8 mouse cellular contexts compared by ENCODE assay signal in genomic region chr5:150049946-150050345, GRCm38 (mm10). TPM values are rescaled to one million over a fixed set of nuclear protein-coding genes. Genes with fewer than 3 reads are reported as not detected.
DNase-seq lines count a peak whose midpoint lies in the region; ATAC-seq and TF ChIP-seq lines count a peak whose summit lies in the region.

No protein-coding gene starts in this region.

- H3K27ac ChIP-seq in kidney, embryonic 16.5 days (ENCODE audit: low read length) = no peak overlapping the region
- no peak overlapping the region for H3K27ac ChIP-seq in ES-E14 (ENCODE audit: insufficient read depth, low read depth, low read length, poor library complexity, severe bottlenecking)

- no peak overlapping the region for H3K4me2 ChIP-seq in kidney, embryonic 16.5 days (replicated peaks; ENCODE audit: low read depth, low read length)

- in situ Hi-C loops in ES-E14 (cut with MboI; ENCODE audit: low sequenced_read_pairs in 2 of 2, unreplicated experiment in 2 of 2) = no loop called here

- peak; percentile 11 to 51 for DNase-seq in adrenal gland, adult (ENCODE audit: inconsistent age in 2 of 2, low spot score in 1 of 2)
- no peak for DNase-seq in adrenal gland, postnatal 4 days (ENCODE audit: low spot score in 2 of 2)
- DNase-seq in kidney, adult 11 months = no peak
- DNase-seq in ES-E14 (ENCODE audit: low read depth, low spot score) = peak; percentile 55
- peak; percentile 38 for DNase-seq in embryo, embryonic 9.5 days (ENCODE audit: extremely low spot score)
- peak; percentile 6 for DNase-seq in naive thymus-derived CD4-positive, alpha-beta T cell, adult 2 months (ENCODE audit: low read depth)
- no peak for DNase-seq in urinary bladder, postnatal 14 days (ENCODE audit: low spot score)

- H3K27me3 ChIP-seq in kidney, embryonic 16.5 days (ENCODE audit: insufficient read depth, low read length) = no peaks in the 10 kb centered on the region

- no peak overlapping the region for H3K4me3 ChIP-seq in kidney, embryonic 16.5 days (ENCODE audit: low read length)
- H3K4me3 ChIP-seq in ES-E14 (ENCODE audit: insufficient read depth in 1 of 2, low read depth in 1 of 2, low read length in 2 of 2, poor library complexity in 1 of 2, severe bottlenecking in 1 of 2) = no peak overlapping the region

- H3K4me1 ChIP-seq in kidney, embryonic 16.5 days (ENCODE audit: insufficient read depth, low read length) = peaks cover 17% of the 10 kb centered on the region
- no peaks in the 10 kb centered on the region for H3K4me1 ChIP-seq in ES-E14 (ENCODE audit: control insufficient read depth in 2 of 2, insufficient read depth in 2 of 2, low read length in 2 of 2, poor library complexity in 1 of 2)

- no peaks in the 10 kb centered on the region for H3K9me3 ChIP-seq in kidney, embryonic 16.5 days (ENCODE audit: low read length)
- H3K9me3 ChIP-seq in ES-E14 (ENCODE audit: control insufficient read depth, insufficient read depth, low read depth, low read length) = no peaks in the 10 kb centered on the region

- H3K36me3 ChIP-seq in kidney, embryonic 16.5 days (ENCODE audit: insufficient read depth, low read length) = no peaks in the 10 kb centered on the region
- no peaks in the 10 kb centered on the region for H3K36me3 ChIP-seq in ES-E14 (ENCODE audit: control insufficient read depth, insufficient read depth, low read length, poor library complexity, severe bottlenecking)

- H3K9ac ChIP-seq in kidney, embryonic 16.5 days (replicated peaks; ENCODE audit: low read length) = no peak overlapping the region
- H3K9ac ChIP-seq in ES-E14 (ENCODE audit: insufficient read depth, low read depth, low read length, poor library complexity, severe bottlenecking) = no peak overlapping the region

- WGBS in kidney, embryonic 16.5 days = 47% methylated on average over 7 of the region's 7 CpGs

- ATAC-seq in kidney, embryonic 16.5 days (ENCODE audit: low FRiP score, low TSS enrichment) = 0 out of 2 replicates have a peak, but pooled peaks have one; percentile 28

TF ChIP-seq in ES-E14, 5 proteins besides CTCF, POLR2A, EP300 and RAD21:
- no peak for TF ChIP-seq ZNF384 (IDR thresholded peaks at IDR 0.05; ENCODE audit: low read depth, low read length)
- no peak for TF ChIP-seq CHD2 (IDR thresholded peaks at IDR 0.05; ENCODE audit: low read depth, low read length)
- TF ChIP-seq MAFK (IDR thresholded peaks at IDR 0.05; ENCODE audit: insufficient read depth, low read depth, low read length) = no peak
- TF ChIP-seq ZC3H11A (IDR thresholded peaks at IDR 0.05; ENCODE audit: borderline replicate concordance, low read depth, low read length) = no peak
- no peak for TF ChIP-seq HCFC1 (IDR thresholded peaks at IDR 0.05; ENCODE audit: borderline replicate concordance, insufficient read depth, low read length)

RNA-seq across cellular contexts. Expression of gene Rxfp2, which starts 31.5 kb away (rescaled TPM):
- under 1 TPM; 0.11 to 0.31 TPM for total RNA-seq in adrenal gland, postnatal 4 days (2021)
- polyA plus RNA-seq in kidney, embryonic 16.5 days (2015; fragmentation: Nextera tagmentation; extraction: Ambion mirVana) = 3.2 and 4.0 TPM in 2 replicates
- total RNA-seq in ES-E14 (2012; rRNA removed) = 0.16 TPM in 1 of 2 replicates, not detected in the other

Comparison
In these comparisons a context has a peak if more than half of its experiments do, and no peak if none do; other contexts are left out.
1. DNase-seq: peak in adrenal gland, adult (2 of 2), ES-E14 (single experiment), embryo, embryonic 9.5 days (single experiment) and naive thymus-derived CD4-positive, alpha-beta T cell, adult 2 months (single experiment); none in adrenal gland, postnatal 4 days (0 of 2), kidney, adult 11 months (single experiment) and urinary bladder, postnatal 14 days (single experiment).